Mouse (Mus musculus): ENCODE results near the gene Xylb.

GRCm38 (mm10) chr9:119438498-119439000, 81.4 kb downstream of the Xylb start:
- TF ChIP-seq CTCF (IDR thresholded peaks at IDR 0.05; ENCODE audit: low read depth, low read length) (no peak), POLR2A (IDR thresholded peaks at IDR 0.05; ENCODE audit: extremely low read depth, insufficient read depth, low read length) (no peak)

Measured in liver, adult 2 months (tissue).